Mouse (Mus musculus): ENCODE measurements around the gene Gm3402.
"Not testable (repeated sequence)": the region's sequence is repeated elsewhere in the genome, so short reads cannot be mapped to it uniquely, and the experiment has no call there.

GRCm38 (mm10) chr5:146488959-146489358 is 25.0 kb upstream of the Gm3402 start:
- not testable (repeated sequence) for TF ChIP-seq CTCF (IDR thresholded peaks at IDR 0.05; ENCODE audit: borderline replicate concordance, extremely low read depth, insufficient read depth, insufficient read length); POLR2A (IDR thresholded peaks at IDR 0.05; ENCODE audit: borderline replicate concordance, extremely low read depth, insufficient read depth, insufficient read length, poor library complexity, severe bottlenecking)

Measured in brain, embryonic 14.5 days (tissue).